Mouse (Mus musculus) cerebellum, adult 9-10 months (tissue): Measurements from ENCODE around the gene Pvr.
A peak's percentile ranks its signal among the peaks of the same experiment; 100 is the strongest.

Experiments used
- DNase-seq: peaks from one replicate; pipeline ENCODE4 v3.0.0; 2022

Gene Pvr

GRCm38 (mm10) chr7:19920506-19921261 lies at the start of gene Pvr:
Gene Pvr (minus strand): TSS chr7:19921160.
- DNase-seq: peak; percentile 70

GRCm38 (mm10) chr7:19970196-19970595 lies 49.2 kb upstream of the Pvr start:
- no peak for DNase-seq

DNA sequence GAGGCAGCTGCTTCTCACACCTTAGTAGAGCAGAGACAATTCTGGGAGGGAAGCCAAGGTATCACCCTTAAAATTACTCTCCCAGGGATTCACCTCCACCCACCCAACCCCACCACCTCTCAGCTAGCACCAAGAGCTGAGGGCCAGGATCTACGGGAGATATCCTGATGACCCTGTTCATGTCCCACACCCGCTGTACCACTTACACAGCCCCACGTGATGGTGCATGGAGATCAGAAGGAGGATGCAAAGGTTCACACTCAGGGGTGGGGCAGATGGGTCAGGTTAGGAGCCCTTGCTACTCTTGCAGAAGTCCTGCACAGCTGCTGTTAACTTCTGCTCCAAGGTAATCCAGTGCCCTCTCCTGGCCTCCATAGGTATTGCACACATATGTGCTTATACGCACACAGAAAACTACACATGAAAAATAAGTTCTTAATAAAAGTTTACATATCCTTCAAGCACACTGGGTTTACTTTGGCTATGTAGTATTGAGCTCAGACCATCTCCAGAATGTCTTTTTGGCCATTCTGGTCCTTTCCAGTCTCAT lies 48.7 kb upstream of the Pvr start:
- no peak for DNase-seq

- no peak for DNase-seq
Observed at GRCm38 (mm10) chr7:19969106-19969505, 48.1 kb upstream of the Pvr start.

- DNase-seq: no peak
Observed at GRCm38 (mm10) chr7:19964985-19965579, 44.1 kb upstream of the Pvr start, which contains the start of gene Ceacam20. Gene Ceacam20 (plus strand): TSS chr7:19965412.

DNA sequence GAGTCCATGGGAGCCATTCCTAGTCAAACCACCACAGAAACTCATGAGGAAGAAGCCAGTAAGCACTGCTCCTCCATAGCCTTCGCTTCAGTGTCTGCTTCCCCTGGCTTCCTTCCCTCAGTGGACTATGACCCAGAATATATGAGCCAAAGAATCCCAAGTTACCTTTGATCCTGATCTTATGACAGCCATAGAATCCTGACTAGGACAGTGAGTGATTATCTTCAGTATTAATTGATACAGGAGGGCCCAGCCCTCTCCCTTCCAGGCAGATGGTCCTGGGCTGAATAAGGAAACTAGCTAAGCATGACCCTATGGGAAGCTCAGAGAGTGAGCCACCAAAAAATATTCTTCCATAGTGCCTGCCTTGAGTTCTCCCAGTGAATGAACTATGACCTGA lies 41.5 kb upstream of the Pvr start:
- DNase-seq: no peak

DNA sequence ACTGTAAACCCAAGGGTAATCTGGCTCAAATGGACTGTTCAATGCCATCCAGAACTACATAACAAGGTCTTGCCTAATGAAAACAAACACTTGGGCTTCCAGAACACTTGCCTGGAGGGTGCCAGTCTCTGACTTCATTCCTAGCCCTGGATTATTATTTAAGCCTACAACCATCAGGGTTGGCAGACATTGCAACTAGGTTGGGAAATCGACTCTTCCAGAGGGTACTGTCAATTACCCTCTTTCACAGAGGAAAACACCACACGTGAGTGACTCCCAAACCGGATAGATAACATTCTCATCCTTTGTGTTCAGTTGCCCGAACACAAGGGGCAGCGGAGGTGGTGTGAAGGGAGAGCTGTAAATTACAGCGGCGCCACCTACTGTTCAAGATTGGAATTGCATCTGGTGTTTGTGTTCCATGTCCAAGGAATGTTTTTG lies 35.4 kb upstream of the Pvr start:
- DNase-seq: peak; percentile 79

GRCm38 (mm10) chr7:19955861-19956260 lies 34.9 kb upstream of the Pvr start:
- no peak for DNase-seq

- DNase-seq: no peak
Observed at GRCm38 (mm10) chr7:19953054-19953453, 32.1 kb upstream of the Pvr start.

GRCm38 (mm10) chr7:19952320-19952986 lies 31.5 kb upstream of the Pvr start:
- no peak for DNase-seq

DNA sequence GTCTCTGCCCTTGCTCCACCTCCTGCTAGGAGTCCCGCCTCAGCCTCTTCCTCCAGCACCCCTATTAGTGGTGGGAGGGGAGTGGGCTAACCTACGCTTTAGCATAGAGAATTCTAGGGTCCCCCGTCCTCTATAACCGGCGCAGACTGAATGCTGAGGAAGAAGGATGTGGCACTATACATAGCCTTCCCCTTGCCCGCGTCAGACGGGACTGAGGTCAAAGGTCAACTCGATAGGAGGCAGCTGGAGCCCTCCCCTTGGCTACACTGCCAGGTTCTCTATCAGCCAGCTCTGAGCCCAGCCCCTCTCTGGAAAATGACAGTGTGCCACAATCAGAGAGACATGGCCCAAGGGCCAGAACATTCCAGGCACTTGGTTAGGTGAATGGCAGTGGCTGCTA lies 29.6 kb upstream of the Pvr start, which contains the start of gene Igsf23:
TSS of gene Igsf23 (minus strand) at position 168 of the 400 bp plus-strand sequence.
- no peak for DNase-seq

GRCm38 (mm10) chr7:19949996-19950395 lies 29.0 kb upstream of the Pvr start:
- no peak for DNase-seq

DNA sequence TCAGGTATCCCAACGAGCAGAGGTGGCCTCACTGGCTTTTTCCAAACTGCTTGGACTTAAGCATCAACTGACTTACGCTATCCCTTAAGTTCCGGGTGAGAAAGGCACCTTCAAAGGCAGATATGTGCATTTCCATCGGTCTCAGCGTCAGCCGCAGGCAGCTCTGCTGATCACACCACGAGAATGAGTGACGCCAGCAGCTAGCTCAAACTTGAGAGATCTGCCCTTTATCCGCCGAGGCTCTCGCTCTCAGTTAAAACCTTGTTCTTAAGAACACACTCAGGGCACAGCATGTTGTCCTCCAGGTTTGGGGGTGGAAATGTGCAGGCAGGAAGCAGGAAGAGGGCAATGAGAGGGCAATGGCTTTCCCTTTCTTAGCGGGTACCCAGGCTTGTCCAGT lies 28.0 kb upstream of the Pvr start:
- DNase-seq: no peak

- DNase-seq: no peak
Observed at GRCm38 (mm10) chr7:19945821-19946515, 25.0 kb upstream of the Pvr start.

DNA sequence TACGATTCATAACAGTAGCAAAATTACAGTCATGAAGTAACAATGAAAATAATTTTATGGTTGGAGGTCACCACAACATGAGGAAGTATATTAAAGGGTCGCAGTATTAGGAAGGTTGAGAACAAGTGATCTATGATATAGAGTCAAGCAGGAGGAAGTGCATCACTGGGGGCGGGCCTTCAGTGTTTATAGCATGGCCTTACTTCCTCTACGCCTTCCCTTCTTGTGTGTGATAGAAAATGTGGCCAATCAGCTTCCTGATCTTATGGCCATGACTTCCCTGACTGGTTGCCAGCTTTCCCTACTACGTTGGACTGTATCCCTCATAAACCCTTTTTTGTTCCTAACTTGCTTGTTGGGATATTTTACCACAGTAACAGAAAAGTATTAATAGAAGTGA lies 24.2 kb upstream of the Pvr start:
- no peak for DNase-seq

- no peak for DNase-seq
Observed at GRCm38 (mm10) chr7:19944709-19945108, 23.7 kb upstream of the Pvr start.

DNA sequence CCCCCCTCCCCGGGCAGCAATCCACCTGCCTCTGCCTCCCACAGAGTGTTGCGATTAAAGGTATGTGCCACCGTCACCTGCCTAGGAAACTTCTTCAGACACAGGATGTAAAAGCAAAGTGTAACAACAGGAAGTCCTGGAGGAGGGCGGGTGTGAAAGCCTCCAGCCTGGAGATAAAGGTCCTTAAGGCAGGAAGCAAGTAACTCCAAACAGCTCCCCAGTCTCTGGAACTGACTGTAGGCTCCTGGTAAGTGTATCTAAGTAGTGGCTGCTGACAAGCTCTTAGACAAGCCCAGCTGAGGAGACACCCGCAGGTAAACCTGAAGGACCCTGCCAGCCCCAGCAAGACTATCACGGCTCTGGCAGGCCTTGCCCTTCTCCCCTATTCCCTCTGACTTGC lies 19.3 kb upstream of the Pvr start:
- no peak for DNase-seq

GRCm38 (mm10) chr7:19939555-19940235 lies 18.7 kb upstream of the Pvr start:
- no peak for DNase-seq

- no peak for DNase-seq
Observed at GRCm38 (mm10) chr7:19937229-19937821, 16.4 kb upstream of the Pvr start.

DNA sequence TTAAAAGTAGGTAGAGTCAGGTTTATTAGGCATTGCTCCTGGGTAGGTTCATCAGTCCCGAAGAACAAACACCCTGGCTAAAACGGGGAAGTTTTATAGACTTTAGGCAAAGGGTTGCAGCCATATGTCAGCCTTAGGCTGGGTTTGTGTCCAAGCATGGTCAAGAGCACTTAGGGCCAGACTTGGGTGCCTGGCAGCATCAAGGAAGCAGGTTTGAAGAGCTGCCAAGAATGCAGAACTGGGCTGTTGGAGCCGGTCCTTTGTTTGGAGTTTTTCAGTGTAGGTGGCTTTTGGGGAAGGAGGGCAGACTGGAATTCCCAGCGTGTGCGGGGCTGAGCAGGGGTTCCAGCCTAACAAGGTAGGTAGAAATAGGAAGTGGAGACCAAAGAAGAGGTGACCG lies 15.0 kb upstream of the Pvr start:
- DNase-seq: no peak

- DNase-seq: no peak
Observed at GRCm38 (mm10) chr7:19935171-19935751, 14.3 kb upstream of the Pvr start.
